Mouse (Mus musculus) brain, embryonic 14.5 days (tissue): Measurements from ENCODE around the gene Lpin2.

Source experiments
- CTCF ChIP-seq: fragments of 200-500 bp; IDR thresholded peaks from 2 replicates; pipeline ENCODE4 v1.5.1; 2012; ENCODE audit warnings: inconsistent platforms, mild to moderate bottlenecking, moderate library complexity, borderline replicate concordance; ENCODE audit not compliant: insufficient read depth, insufficient read length; ENCODE audit errors: extremely low read depth
- POLR2A ChIP-seq: fragments of 200-500 bp; IDR thresholded peaks from 2 replicates; pipeline ENCODE4 v1.6.1; 2012; ENCODE audit warnings: mild to moderate bottlenecking, inconsistent platforms, borderline replicate concordance; ENCODE audit not compliant: poor library complexity, insufficient read depth, insufficient read length, severe bottlenecking; ENCODE audit errors: extremely low read depth

- TF ChIP-seq CTCF (no peak), POLR2A (peak; percentile 72; the same call in 1 of the 2 replicates)
Observed at GRCm38 (mm10) chr17:71182871-71183656, 704 bp downstream of the Lpin2 start.
